ENCODE assay signal across 14 mouse cellular contexts in genomic region chr19:24518384-24518783, GRCm38 (mm10).
"Had no signal": no experiment of that assay in that cellular context is flagged by ENCODE, and none has a peak within 500 bp of the region (broad histone marks: within the 10 kb centered on the region; RNA-seq: fewer than 3 reads in every experiment).

No protein-coding gene starts in this region.

- H3K9me3 ChIP-seq: kidney, embryonic 15.5 days; limb, embryonic 13.5 days; midbrain, embryonic 12.5 days; neural tube, embryonic 12.5 days; stomach, embryonic 15.5 days had no signal

- H3K27me3 ChIP-seq: kidney, embryonic 15.5 days; limb, embryonic 13.5 days; midbrain, embryonic 12.5 days; neural tube, embryonic 12.5 days; stomach, embryonic 15.5 days had no signal

- H3K4me1 ChIP-seq: kidney, embryonic 15.5 days; limb, embryonic 13.5 days; midbrain, embryonic 12.5 days; neural tube, embryonic 12.5 days; stomach, embryonic 15.5 days had no signal

- H3K4me3 ChIP-seq: kidney, embryonic 15.5 days; limb, embryonic 13.5 days; midbrain, embryonic 12.5 days; myocyte; neural tube, embryonic 12.5 days; stomach, embryonic 15.5 days had no signal

- H3K36me3 ChIP-seq: kidney, embryonic 15.5 days; limb, embryonic 13.5 days; midbrain, embryonic 12.5 days; neural tube, embryonic 12.5 days; stomach, embryonic 15.5 days had no signal

- H3K4me2 ChIP-seq: kidney, embryonic 15.5 days; limb, embryonic 13.5 days; midbrain, embryonic 12.5 days; neural tube, embryonic 12.5 days; stomach, embryonic 15.5 days had no signal

- H3K9ac ChIP-seq: kidney, embryonic 15.5 days; limb, embryonic 13.5 days; midbrain, embryonic 12.5 days; neural tube, embryonic 12.5 days; stomach, embryonic 15.5 days had no signal

- H3K27ac ChIP-seq: kidney, embryonic 15.5 days; limb, embryonic 13.5 days; midbrain, embryonic 12.5 days; neural tube, embryonic 12.5 days; stomach, embryonic 15.5 days had no signal

- DNase-seq: kidney, adult 2 months; kidney, postnatal 14 days; left cerebral cortex, postnatal 4 days; lung, adult 18-20 months; retina, postnatal 1 day; right cerebral cortex, postnatal 14 days; thymus, adult 2 months; thymus, postnatal 25 days had no signal
